Mouse (Mus musculus): Measurements from ENCODE around the gene Ube2r2.

Gene Ube2r2

GRCm38 (mm10) chr4:41124180-41124951, 11.2 kb upstream of the Ube2r2 start, which contains the start of gene Nol6:
Nol6 (minus strand) TSS chr4:41124455.
- peak; percentile 100 for DNase-seq

DNA sequence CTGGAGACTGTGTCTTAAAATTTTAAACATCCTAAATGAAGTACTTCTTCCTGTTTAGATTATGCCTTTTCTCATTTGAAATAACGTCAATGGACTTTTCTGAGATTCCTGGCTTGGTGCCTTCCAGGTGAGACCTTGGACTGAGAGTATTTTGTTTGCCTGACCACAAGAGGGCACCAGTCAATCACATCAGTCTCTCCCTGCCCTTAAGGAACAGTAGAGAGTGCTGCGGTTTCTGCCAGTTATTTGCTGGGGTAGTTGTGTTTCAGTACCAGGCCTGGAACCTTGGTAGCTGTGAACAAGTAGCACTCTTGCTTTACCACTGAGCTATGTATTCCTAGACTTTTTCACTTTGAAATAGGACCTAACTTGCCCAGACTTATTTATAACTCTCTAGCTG, 6.1 kb upstream of the Ube2r2 start:
- DNase-seq: peak; percentile 77

- no peak for DNase-seq
These were observed 5.7 kb upstream of the Ube2r2 start for GRCm38 (mm10) chr4:41129836-41130235.

GRCm38 (mm10) chr4:41132471-41132870, 3.1 kb upstream of the Ube2r2 start:
- no peak for DNase-seq

DNA sequence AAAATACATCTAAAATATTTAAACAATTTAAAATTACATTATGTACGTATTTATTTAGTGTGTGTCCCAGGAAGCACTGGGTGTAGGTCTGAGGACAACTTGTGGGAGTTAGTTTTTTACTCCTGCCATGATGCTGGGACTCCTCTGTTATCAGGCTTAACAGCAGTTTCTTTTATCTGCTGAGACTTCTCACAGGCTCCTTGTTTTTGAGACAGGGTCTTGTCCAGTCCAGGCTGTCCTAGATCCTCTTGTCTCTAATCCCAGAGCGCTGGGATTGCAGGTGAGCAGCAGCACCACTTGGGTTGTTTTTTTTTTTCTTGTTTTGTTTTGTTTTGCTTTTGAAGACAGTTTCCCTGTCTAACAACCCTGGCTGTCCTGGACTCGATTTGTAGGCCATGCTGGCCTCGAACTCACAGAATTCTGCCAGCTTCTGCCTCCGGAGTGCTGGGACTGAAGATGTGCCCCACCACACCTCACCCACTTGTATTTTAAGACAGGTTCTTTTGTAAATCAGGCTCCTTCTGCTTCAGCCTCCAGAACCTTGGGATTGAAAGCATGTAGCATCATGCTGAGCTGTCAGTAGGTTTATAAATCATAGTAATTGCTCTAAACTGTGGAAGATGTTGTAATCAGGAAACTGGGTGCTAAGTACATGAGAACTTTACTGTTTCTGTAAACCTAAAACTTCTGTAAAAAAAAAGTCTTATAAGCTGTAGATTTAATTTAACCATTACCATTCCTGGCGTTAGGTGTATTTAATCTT, 1.8 kb upstream of the Ube2r2 start:
- DNase-seq: no peak

GRCm38 (mm10) chr4:41134935-41135710, 420 bp upstream of the Ube2r2 start:
- peak; percentile 80 for DNase-seq

- DNase-seq: peak; percentile 56
These were observed 887 bp downstream of the Ube2r2 start for GRCm38 (mm10) chr4:41136454-41136805.

DNA sequence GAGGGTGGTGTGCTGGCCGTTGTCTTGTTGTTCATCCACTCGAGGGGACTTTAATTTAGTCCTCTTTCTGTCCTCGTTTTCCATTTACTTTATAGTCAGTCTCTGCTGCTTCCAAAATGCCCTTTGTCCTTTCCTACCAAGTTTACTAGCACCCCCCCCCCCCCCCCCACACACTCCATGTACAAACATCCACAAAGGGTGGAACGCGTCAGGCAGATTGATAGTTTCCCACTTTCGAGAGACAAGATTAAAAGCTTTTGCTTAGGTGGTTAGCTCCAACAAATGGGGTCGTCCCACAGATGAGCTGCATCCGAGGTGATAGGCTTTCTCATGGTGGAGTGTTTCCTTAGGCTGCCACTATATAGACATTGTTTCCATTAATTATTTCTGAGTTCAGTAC, 1.3 kb downstream of the Ube2r2 start:
- DNase-seq: no peak

- no peak for DNase-seq
These were observed 4.8 kb downstream of the Ube2r2 start for GRCm38 (mm10) chr4:41140174-41140875.

- DNase-seq: no peak
These were observed 7.1 kb downstream of the Ube2r2 start for GRCm38 (mm10) chr4:41142601-41143000.

DNA sequence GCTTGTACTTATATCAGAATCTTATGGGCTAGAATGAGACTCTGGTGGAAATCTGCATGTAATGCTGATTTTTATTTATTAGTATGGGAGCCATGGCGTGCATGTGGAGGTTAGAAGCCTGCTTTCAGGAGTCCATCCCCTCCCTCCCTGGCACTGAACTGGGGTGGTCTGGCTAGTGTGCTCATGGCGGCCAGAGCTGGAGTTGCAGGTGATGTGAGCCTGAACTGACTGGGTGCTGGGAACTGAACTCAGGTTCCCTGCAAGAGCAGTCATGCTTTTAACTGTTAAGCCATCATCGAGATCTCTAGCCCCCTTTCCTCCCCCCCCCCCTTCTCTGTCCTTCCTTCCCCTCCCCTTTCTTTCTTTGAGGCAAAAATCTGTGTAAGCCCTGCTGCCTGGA, 14.3 kb downstream of the Ube2r2 start:
- DNase-seq: no peak

DNA sequence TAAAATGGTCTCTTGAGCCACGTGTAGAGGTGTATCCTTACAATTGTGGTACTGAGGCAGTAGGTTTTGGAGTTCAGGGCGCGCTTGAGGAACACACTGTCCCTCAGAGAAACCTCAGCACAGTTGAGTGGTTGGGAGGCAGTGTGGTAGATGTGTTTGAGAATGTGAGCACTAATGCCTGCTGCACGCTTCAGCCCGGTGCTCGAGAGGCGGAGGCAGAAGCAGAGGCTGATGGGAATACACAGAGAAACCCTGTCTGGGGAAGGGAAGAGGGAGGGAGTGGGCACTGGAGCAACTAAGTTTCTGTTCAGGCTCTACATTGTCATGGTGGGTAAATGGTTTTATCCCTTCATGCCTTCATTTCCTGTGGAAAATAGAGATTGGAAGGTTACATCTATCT, 15.6 kb downstream of the Ube2r2 start:
- no peak for DNase-seq

GRCm38 (mm10) chr4:41153146-41153545, 17.6 kb downstream of the Ube2r2 start:
- no peak for DNase-seq

- DNase-seq: no peak
These were observed 21.4 kb downstream of the Ube2r2 start for GRCm38 (mm10) chr4:41156961-41157360.

DNA sequence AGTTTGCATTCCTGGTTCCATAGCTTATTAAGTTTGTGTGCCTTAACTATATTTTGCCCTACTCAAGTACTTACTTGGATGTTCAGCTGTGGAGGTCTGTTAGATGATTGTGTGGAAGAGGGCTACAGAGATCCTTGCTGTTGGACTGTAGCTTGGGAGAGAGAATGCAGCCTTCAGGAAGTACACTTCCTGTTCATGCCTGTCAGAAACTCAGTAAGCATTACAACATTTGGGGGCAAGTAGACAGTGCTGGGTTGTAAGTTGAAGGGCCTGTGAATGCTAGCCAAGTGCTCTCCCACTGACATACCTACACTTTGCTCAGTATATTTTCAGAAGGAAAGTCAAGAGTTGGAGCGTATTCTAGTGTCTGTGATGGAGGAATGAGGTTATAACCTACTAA, 22.7 kb downstream of the Ube2r2 start:
- DNase-seq: no peak

DNA sequence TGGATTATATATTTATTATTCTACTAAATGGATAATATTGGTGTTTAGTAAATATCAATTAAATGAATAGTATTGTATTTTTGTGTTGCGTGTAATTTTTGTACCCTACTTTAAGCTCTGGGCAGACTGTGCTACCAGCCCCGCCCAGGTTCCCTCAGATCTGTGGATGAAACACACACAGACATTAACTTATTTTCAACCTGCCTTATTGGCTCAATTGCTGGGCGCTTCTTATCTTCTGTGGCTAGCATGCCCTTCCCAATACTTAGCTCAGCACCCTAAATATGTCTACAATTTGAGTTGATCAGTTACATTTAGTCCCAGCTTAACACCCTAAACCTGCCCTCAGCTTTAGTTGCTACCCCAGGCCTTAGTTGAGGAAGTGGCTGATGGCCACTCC, 25.7 kb downstream of the Ube2r2 start:
- DNase-seq: no peak

DNA sequence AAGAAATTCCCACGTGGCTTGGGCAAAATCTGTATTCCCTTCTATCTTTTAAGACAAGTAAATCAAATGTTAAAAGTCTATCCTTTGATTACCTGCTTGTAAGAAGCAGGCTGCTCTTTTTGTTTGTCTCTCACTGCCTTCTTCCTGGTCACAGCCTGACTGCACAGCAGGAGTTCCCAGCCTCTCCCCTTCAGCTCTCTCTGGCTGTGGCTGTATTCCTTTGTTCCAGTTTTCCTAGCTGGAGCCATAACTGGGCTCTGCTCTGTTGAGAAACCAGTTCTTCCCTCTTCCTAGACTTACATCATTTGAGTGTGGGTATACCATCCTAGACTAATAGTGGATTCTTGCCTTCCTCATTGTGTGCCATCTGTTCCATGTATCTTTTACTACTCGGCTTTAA, 29.4 kb downstream of the Ube2r2 start:
- DNase-seq: no peak

- DNase-seq: peak; percentile 87
These were observed 30.3 kb downstream of the Ube2r2 start for GRCm38 (mm10) chr4:41165693-41166475.

DNA sequence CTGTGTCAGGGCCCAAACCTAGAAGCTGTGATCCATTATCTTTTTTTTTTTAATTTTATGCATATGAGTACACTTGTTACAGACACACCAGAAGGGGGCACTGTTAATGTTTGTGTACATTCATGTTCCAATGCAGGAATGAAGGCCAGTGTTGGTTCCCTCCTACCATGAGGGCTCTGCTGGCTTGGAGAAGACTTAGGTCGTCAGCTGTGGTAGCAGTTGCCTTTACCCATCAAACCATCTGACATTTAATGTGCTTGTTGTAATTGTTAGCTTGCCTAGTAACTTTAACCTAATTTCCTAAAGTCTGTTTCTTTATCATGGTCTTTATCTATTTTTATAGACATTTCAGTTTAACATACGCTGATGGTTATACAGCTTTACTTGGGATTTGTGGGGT, 35.4 kb downstream of the Ube2r2 start:
- DNase-seq: no peak

DNA sequence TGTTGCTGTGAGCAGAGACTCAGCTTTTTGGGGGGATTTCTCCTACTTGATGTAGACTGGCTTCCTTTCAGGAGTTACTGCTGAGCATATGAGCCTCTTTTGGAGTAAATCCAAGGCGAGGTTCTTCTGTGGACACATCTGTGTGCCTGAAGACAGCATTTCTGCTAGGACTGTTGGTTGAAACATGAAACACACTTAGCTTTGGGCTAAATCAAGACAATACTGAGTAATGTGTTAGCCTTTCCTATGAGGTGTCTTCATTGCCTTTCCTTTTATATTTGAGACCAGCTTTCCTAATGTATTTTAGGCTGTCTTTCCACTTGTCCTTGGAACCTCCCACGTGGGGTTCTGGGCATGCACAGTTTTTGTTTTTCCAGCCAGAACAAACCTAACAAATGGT, 39.1 kb downstream of the Ube2r2 start:
- no peak for DNase-seq

DNA sequence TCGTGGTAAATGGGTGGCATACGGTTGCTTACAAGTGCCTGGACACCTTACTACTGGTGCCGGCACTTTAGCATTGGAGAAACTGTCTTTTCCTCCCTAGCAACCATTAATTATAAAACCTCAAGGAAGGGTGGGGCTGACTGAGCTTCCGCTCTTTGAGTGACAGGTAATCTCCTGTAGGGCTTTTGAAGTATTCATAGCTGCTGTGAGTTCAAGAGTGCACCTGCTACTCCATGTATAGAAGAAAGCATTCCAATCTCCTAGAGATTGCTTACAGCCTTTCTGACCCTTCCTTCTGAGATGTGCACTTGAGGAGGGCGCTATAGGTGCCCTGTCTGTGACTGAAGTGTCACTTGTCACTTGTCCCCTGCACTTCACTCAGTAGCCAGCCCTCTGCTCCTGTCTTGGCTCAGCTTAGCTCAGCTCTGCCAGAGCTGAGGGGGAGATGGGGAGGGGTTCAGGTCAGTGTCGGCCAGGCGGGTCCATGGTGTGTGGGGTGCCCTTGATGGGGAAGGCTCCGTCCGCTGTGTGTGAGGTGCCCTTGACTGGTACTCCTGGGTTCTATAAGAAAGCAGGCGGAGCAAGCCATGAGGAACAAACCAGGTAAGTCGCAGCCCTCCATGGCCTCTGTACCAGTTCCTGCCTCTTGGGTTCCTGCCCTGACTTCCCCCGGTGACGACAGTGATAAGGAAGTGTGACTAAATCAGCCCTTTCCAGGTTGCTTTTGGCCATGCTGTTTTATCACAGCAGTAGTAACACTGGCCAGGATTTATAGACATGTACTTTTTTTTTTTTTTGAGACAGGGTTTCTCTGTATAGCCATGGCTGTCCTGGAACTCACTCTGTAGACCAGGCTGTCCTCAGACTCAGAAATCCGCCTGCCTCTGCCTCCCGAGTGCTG, 44.5 kb downstream of the Ube2r2 start:
- no peak for DNase-seq

Measured in lung, postnatal 10 days (tissue).